Mouse (Mus musculus): ENCODE results near the gene Rpl34.

GRCm38 (mm10) chr3:130736758-130737157, 6.6 kb upstream of the Rpl34 start:
- TF ChIP-seq CTCF (IDR thresholded peaks at IDR 0.05; ENCODE audit: insufficient read depth, low read length) (no peak), POLR2A (IDR thresholded peaks at IDR 0.05; ENCODE audit: borderline replicate concordance, extremely low read depth, low read depth, low read length) (no peak)
